Mouse (Mus musculus) monocyte, adult 5-6 weeks (primary cell): ENCODE data around the gene Prkag2. TPM values are rescaled to one million over a fixed set of nuclear protein-coding genes. Genes with fewer than 3 reads are reported as not detected.

ENCODE experiments used
- ATAC-seq: fragments of 153-309, 156-312 bp; replicated peaks from 2 replicates; pipeline ENCODE4 v1.8.0; 2017; ENCODE audit warnings: mild to moderate bottlenecking; ENCODE audit not compliant: low TSS enrichment, insufficient number of reproducible peaks, severe bottlenecking, poor library complexity, low FRiP score
- total RNA-seq: library from RNA; stranded (forward); fragments of 200-1000, 200-491, 200-594 nt; gene quantifications from 3 replicates; pipeline ENCODE4 v1.2.3, GENCODE M21; 2017

The Prkag2 gene
- 38.4 to 61.0 TPM (median 57.7 TPM) in 3 replicates for total RNA-seq

GRCm38 (mm10) chr5:25100516-25101125 lies at the start of gene Prkag2:
Gene Prkag2 (minus strand): TSS chr5:25100642.
- peak; percentile 57 for ATAC-seq

- no peak for ATAC-seq
These were observed 49.0 kb upstream of the Prkag2 start for GRCm38 (mm10) chr5:25149331-25149965.

GRCm38 (mm10) chr5:25146705-25147104 lies 46.3 kb upstream of the Prkag2 start:
- ATAC-seq = no peak

- ATAC-seq = no peak
These were observed 27.4 kb upstream of the Prkag2 start for GRCm38 (mm10) chr5:25127865-25128264.

- ATAC-seq = no peak
These were observed 25.6 kb upstream of the Prkag2 start for GRCm38 (mm10) chr5:25125884-25126560.

GRCm38 (mm10) chr5:25122534-25122933 lies 22.1 kb upstream of the Prkag2 start:
- ATAC-seq = no peak

GRCm38 (mm10) chr5:25119148-25119547 lies 18.7 kb upstream of the Prkag2 start:
- no peak for ATAC-seq

- ATAC-seq = no peak
These were observed 15.6 kb upstream of the Prkag2 start for GRCm38 (mm10) chr5:25115997-25116396.

- no peak for ATAC-seq
These were observed 14.8 kb upstream of the Prkag2 start for GRCm38 (mm10) chr5:25115216-25115615.

- no peak for ATAC-seq
These were observed 13.7 kb upstream of the Prkag2 start for GRCm38 (mm10) chr5:25114110-25114509.

GRCm38 (mm10) chr5:25110314-25110713 lies 9.9 kb upstream of the Prkag2 start:
- no peak for ATAC-seq

- no peak for ATAC-seq
These were observed 5.3 kb upstream of the Prkag2 start for GRCm38 (mm10) chr5:25105748-25106147.

- peak; percentile 82 for ATAC-seq
These were observed 683 bp upstream of the Prkag2 start for GRCm38 (mm10) chr5:25101126-25101523.

GRCm38 (mm10) chr5:25100157-25100515 lies 306 bp downstream of the Prkag2 start:
- no peak for ATAC-seq

GRCm38 (mm10) chr5:25099367-25100156 lies 880 bp downstream of the Prkag2 start:
- ATAC-seq = no peak

GRCm38 (mm10) chr5:25097891-25098290 lies 2.6 kb downstream of the Prkag2 start:
- ATAC-seq = no peak

- ATAC-seq = no peak
These were observed 4.0 kb downstream of the Prkag2 start for GRCm38 (mm10) chr5:25096431-25096830.

- ATAC-seq = no peak
These were observed 7.7 kb downstream of the Prkag2 start for GRCm38 (mm10) chr5:25092630-25093245.
